Mouse (Mus musculus): ENCODE data around the gene Nos2. TPM values are rescaled to one million over a fixed set of nuclear protein-coding genes. Genes with fewer than 3 reads are reported as not detected.
"Not testable (repeated sequence)": the region's sequence is repeated elsewhere in the genome, so short reads cannot be mapped to it uniquely, and the experiment has no call there.

Nos2 gene
- polyA plus RNA-seq, 1 experiment from 2014 or later: 1.5 TPM

DNA sequence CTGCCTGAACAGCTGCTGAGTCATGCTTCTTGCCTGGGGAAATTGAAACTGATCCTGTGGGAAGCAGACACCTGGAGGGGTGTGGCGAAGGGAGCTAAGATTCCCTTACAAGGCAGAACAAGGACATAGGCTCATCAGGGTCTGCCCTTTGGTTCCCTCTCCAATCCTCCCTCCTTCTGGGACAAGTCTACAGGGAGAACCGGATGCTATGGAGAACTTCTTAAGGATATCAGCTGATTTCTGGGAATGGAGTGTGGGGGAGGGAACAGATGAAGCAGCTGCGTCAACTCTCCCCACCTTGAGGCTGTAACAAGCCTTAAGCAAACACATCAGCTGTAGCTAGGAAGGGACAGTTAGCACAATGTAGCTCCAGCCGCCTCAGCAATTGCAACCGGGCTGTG, 82.0 kb downstream of the Nos2 start:
- H3K27ac ChIP-seq: no peak overlapping the region

GRCm38 (mm10) chr11:79003053-79003768, 82.6 kb downstream of the Nos2 start:
- no peaks in the 10 kb centered on the region for H3K27me3 ChIP-seq
- no peak overlapping the region for H3K9ac ChIP-seq
- H3K4me1 ChIP-seq (replicated peaks): peaks cover 5% of the 10 kb centered on the region
- no peak overlapping the region for H3K4me3 ChIP-seq
- no peak overlapping the region for H3K27ac ChIP-seq
- no peak overlapping the region for H3K4me2 ChIP-seq
- no peak for ATAC-seq (ENCODE audit: low FRiP score)
- 79% methylated on average over 11 of the region's 11 CpGs for WGBS
- no peaks in the 10 kb centered on the region for H3K36me3 ChIP-seq
- H3K9me3 ChIP-seq: no peaks in the 10 kb centered on the region

More for the DNA sequence above, 82.0 kb downstream of the Nos2 start:
- Histone ChIP-seq H3K9ac (no peak overlapping the region), H3K4me1 (replicated peaks) (peaks cover 5% of the 10 kb centered on the region), H3K4me3 (no peak overlapping the region), H3K36me3 (no peaks in the 10 kb centered on the region), H3K27me3 (no peaks in the 10 kb centered on the region), H3K4me2 (no peak overlapping the region), H3K9me3 (peaks cover 3% of the 10 kb centered on the region; the same call in 1 of the 2 replicates)
- 78% methylated on average over 5 of the region's 5 CpGs for WGBS
- ATAC-seq (ENCODE audit: low FRiP score): no peak

DNA sequence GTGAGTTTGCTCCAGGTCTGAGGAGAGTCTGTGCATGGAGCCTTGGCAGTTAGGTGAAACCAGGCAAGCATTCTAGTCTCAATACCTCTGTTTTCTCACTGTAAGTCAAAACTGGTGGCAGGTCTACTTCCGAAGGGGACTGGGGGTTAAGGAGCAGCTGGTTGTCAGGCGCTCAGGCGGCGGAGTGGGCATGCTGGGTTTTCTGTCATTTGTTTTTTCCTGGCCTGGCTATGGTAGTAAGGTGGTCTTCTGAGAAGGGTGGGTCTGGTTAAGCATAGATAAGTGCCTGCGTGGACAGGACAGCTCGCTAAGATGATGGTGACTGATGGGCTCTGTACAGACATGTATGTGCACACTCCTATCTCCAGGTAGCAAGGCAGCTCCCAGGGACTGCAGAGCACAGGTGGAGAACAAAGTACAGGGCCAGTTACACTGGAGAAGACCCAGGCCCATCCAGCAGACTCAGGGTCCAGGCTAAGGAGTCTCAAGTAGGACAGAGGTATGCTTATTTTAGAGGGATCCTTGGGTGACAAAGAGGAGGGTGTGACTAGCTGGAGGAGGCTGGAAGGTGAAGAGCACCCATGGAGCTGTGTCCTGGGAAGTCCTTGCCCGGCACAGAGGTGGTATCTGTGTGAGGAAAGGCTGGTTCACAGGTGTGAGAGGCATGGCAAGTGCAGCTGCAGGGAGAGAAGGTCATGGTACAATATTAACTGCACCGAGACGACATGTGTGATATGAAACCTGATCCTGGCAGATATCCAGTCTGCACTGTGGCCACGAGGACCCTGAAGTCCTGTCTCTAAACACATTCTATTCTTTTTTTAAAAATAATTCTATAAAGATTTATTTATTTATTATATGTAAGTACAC, 83.4 kb downstream of the Nos2 start:
- H3K36me3 ChIP-seq: no peaks in the 10 kb centered on the region
- H3K27me3 ChIP-seq: no peaks in the 10 kb centered on the region
- no peak overlapping the region for H3K4me2 ChIP-seq
- WGBS: 89% methylated on average over 10 of the region's 10 CpGs
- no peaks in the 10 kb centered on the region for H3K9me3 ChIP-seq
- H3K27ac ChIP-seq: no peak overlapping the region
- no peak overlapping the region for H3K9ac ChIP-seq
- no peak overlapping the region for H3K4me3 ChIP-seq
- ATAC-seq (ENCODE audit: low FRiP score): no peak
- H3K4me1 ChIP-seq (replicated peaks): peaks cover 5% of the 10 kb centered on the region

DNA sequence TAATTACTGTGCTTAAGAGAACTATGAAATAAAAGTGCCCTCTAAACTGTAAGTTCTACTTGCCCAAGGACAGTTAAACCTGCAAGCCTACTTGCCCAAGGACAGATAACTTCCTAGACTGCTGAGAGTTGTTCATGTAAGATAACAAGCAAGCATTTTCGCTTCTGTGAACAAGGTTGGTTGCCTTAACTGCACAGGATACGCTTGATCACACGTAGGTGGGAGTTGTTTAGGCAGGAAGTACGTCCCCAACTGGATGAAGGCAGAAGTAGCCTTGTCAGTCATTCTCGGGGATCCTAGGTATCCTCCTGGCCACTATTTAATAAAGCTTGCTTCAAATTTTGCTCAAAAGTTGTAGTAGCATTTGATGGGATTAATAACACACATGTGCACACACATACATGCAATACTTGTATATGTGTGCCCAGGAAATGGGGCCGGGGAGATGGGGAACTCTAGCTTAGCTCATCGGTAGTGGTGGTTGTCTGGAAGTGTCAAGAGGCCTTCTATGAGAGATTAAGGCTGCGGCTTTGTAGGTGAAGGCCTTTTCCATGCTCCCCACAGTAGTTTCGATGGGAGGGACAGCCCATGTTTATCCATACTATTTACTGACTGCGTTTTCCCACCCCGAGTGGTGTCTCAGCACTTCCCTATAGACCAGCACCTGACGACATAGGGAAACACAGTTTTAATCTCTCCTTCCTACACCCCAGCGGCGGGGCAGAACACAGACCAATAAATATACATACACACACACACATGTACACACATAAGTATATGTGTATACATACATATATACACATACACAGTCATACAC, 85.2 kb downstream of the Nos2 start:
- H3K27me3 ChIP-seq: no peaks in the 10 kb centered on the region
- WGBS: 92% methylated on average over 14 of the region's 14 CpGs

DNA sequence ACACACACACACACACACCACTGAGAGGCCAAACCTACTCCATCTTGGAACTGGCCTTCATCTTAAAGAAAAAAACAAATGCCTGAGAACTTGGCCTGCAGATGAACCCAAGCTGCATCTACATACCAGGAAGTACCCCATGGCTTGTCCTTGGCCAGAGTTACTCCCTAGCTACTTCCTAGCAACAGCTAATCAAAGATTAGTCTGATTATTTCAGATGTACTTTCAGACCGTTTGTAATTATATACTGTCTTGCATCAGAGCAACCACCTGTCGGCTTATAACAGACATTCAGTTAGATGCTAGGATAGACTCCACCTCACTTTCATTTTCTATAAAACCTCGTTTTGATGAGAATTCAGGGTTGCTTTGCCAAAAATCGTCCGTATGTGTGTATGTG, 85.8 kb downstream of the Nos2 start:
- H3K4me2 ChIP-seq: no peak overlapping the region
- H3K27ac ChIP-seq: no peak overlapping the region
- WGBS: 77% methylated on average over 5 of the region's 5 CpGs

More for the DNA sequence above, 85.2 kb downstream of the Nos2 start:
- H3K27ac ChIP-seq: no peak overlapping the region
- H3K4me1 ChIP-seq (replicated peaks): peaks cover 5% of the 10 kb centered on the region
- no peak overlapping the region for H3K4me2 ChIP-seq
- H3K4me3 ChIP-seq: no peak overlapping the region
- no peaks in the 10 kb centered on the region for H3K9me3 ChIP-seq
- no peak overlapping the region for H3K9ac ChIP-seq
- H3K36me3 ChIP-seq: no peaks in the 10 kb centered on the region
- ATAC-seq (ENCODE audit: low FRiP score): no peak

DNA sequence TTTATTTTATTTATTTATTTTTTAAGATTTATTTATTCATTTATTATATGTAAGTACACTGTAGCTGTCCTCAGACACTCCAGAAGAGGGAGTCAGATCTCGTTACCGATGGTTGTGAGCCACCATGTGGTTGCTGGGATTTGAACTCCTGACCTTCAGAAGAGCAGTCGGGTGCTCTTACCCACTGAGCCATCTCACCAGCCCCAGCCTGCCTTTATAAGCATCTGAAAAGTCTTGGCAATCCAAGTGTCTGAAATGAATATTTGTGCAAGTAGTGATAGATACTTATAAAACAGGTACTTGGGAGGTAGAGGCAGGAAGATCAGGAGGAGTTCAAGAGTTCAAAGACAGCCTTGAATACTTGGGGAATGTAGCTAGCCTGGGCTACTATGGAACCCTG, 86.8 kb downstream of the Nos2 start:
- not testable (repeated sequence) for H3K27ac ChIP-seq
- 87% methylated on average over 3 of the region's 3 CpGs for WGBS

More for the DNA sequence above, 85.8 kb downstream of the Nos2 start:
- Histone ChIP-seq H3K9ac (no peak overlapping the region), H3K9me3 (no peaks in the 10 kb centered on the region), H3K36me3 (no peaks in the 10 kb centered on the region), H3K4me1 (replicated peaks) (peaks cover 5% of the 10 kb centered on the region), H3K27me3 (no peaks in the 10 kb centered on the region), H3K4me3 (no peak overlapping the region)
- no peak for ATAC-seq (ENCODE audit: low FRiP score)

GRCm38 (mm10) chr11:79008007-79008775, 87.6 kb downstream of the Nos2 start:
- Histone ChIP-seq H3K27me3 (no peaks in the 10 kb centered on the region), H3K4me3 (no peak overlapping the region), H3K9ac (no peak overlapping the region), H3K4me1 (replicated peaks) (no peaks in the 10 kb centered on the region), H3K36me3 (no peaks in the 10 kb centered on the region), H3K4me2 (no peak overlapping the region), H3K9me3 (no peaks in the 10 kb centered on the region), H3K27ac (no peak overlapping the region)
- no peak for ATAC-seq (ENCODE audit: low FRiP score)
- WGBS: 66% methylated on average over 6 of the region's 6 CpGs

More for the DNA sequence above, 86.8 kb downstream of the Nos2 start:
- ATAC-seq (ENCODE audit: low FRiP score); H3K9ac ChIP-seq; H3K36me3 ChIP-seq; H3K27me3 ChIP-seq; H3K4me2 ChIP-seq; H3K4me1 ChIP-seq (replicated peaks); H3K4me3 ChIP-seq; H3K9me3 ChIP-seq: not testable (repeated sequence)

DNA sequence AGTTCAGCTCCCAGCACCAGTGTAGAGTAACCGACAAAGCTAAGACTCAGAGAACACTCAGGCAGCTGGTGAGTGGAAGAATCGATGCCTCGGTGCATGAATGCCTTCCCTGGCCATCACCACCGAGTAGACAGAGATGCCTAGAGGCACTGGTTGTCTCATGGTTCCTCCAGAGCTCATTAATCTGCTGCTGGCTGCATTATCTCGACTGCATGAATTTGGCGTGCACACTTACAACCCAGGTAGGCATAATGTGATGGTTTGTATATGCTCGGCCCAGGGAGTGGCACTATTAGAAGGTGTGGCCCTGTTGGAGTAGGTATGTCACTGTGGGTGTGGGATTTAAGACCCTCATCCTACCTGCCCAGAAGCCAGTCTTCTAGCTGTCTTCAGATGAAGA, 88.3 kb downstream of the Nos2 start:
- H3K27me3 ChIP-seq: no peaks in the 10 kb centered on the region
- no peak overlapping the region for H3K4me3 ChIP-seq
- no peaks in the 10 kb centered on the region for H3K36me3 ChIP-seq
- H3K9me3 ChIP-seq: no peaks in the 10 kb centered on the region
- peaks cover 3% of the 10 kb centered on the region; the same call in 1 of the 2 replicates for H3K4me1 ChIP-seq (replicated peaks)
- no peak for ATAC-seq (ENCODE audit: low FRiP score)
- H3K9ac ChIP-seq: no peak overlapping the region
- H3K4me2 ChIP-seq: no peak overlapping the region
- H3K27ac ChIP-seq: no peak overlapping the region
- 74% methylated on average over 7 of the region's 7 CpGs for WGBS

Other genes with a start within 250 kb of the Nos2 start
- 29.9 and 31.8 TPM in 2 replicates for gene Nlk, start 223.4 kb upstream of the Nos2 start, polyA plus RNA-seq (2015; fragmentation: Nextera tagmentation; extraction: Ambion mirVana)
- 28.3 and 33.3 TPM in 2 replicates for gene Ccnq, start 169.1 kb upstream of the Nos2 start, polyA plus RNA-seq (2015; fragmentation: Nextera tagmentation; extraction: Ambion mirVana)
- gene Lyrm9, start 94.2 kb upstream of the Nos2 start, polyA plus RNA-seq (2015; fragmentation: Nextera tagmentation; extraction: Ambion mirVana): 29.6 and 30.4 TPM in 2 replicates
- gene Lgals9, start 64.2 kb downstream of the Nos2 start, polyA plus RNA-seq (2015; fragmentation: Nextera tagmentation; extraction: Ambion mirVana): 10.6 and 12.3 TPM in 2 replicates
- gene Ksr1, start 225.6 kb downstream of the Nos2 start, polyA plus RNA-seq (2015; fragmentation: Nextera tagmentation; extraction: Ambion mirVana): 3.1 and 3.5 TPM in 2 replicates

Data from hindbrain, embryonic 13.5 days (tissue).